Mouse (Mus musculus) gastrocnemius, postnatal 25 days (tissue): ENCODE results near the gene Nrl. TPM values are rescaled to one million over a fixed set of nuclear protein-coding genes. Genes with fewer than 3 reads are reported as not detected.

Experiments
- DNase-seq: peaks from one replicate; pipeline ENCODE4 v3.0.0; 2022
- total RNA-seq, 2 experiments: library from RNA; stranded (reverse); gene quantifications; 1 replicate in 1 of 2; 2 replicates in 1 of 2; pipeline ENCODE4 v1.2.3; 2021

The Nrl gene
- total RNA-seq, 2 experiments from 2014 or later, result not detected

GRCm38 (mm10) chr14:55527940-55528339 lies 3.2 kb upstream of the Nrl start:
- no peak for DNase-seq

GRCm38 (mm10) chr14:55526674-55527073 lies 1.9 kb upstream of the Nrl start:
- no peak for DNase-seq

DNA sequence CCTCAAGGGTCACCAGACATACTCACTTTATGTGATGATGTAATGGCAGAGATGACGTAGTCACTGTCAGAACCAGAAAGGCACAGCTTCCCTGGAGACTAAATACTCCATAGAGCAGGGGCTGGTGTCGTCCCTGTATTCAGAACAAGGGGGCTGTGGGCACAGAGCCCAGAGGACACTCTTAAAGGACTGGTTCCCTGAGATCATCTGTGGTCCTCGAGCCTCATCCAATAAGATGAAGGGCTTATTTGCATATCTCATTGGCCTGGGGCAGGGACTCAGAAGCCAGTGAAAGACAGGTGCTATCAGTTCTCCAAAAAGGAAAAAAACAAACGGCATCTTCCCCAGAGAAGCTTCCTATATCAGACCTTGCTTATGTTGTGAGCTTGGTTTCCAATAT lies 719 bp downstream of the Nrl start:
- no peak for DNase-seq

DNA sequence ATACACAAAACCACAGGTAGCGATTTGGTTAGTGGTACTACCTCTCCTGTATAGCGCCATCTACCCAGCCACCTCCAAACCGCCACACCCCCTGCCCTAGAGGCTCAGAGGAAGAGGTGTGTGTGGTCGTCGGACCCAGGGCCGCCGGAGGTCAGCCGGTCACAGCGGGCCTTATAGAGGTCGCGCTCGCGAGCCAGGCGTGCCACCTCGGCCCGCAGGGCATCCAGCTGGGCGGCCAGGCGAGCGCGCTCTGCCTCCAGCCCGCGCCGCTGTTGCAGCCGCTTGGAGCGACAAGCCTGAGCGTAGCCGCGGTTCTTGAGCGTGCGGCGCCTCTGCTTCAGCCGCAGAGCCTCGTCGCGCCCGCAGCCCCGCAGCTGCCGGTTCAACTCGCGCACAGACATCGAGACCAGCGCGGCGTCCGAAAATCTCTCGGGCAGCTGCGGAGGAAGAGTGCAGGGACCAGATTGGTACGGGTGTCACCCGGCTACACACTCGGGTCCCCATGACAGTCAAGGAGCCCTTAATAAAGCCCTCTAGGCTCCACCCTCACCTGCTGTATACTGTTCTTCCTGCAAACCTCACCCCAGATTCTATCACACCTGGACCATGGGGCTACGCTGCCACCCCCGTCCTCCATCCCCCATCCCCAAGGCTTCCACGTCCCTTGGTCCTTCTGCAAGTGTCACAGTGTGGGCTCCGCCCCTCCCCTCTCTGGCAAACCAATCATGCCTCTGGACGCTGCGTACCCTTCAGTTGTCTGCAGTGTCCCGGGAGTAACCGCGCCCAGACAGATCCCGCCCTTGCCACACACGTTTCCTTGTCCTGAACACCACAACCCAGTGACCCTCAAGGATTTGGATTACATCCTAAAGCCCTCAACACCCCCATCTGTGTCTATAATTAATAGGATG lies 4.1 kb downstream of the Nrl start:
- DNase-seq, result no peak

- no peak for DNase-seq
Observed at GRCm38 (mm10) chr14:55519604-55520003, 5.2 kb downstream of the Nrl start.

GRCm38 (mm10) chr14:55518897-55519296 lies 5.9 kb downstream of the Nrl start:
- DNase-seq, result no peak

GRCm38 (mm10) chr14:55515846-55516245 lies 8.9 kb downstream of the Nrl start:
- DNase-seq, result no peak

GRCm38 (mm10) chr14:55513927-55514326 lies 10.9 kb downstream of the Nrl start:
- DNase-seq, result no peak

- no peak for DNase-seq
Observed at GRCm38 (mm10) chr14:55511037-55511436, 13.7 kb downstream of the Nrl start.

GRCm38 (mm10) chr14:55510125-55510731 lies 14.6 kb downstream of the Nrl start, which contains the start of gene Cpne6:
Gene Cpne6 (plus strand): TSS chr14:55510445.
- no peak for DNase-seq

DNA sequence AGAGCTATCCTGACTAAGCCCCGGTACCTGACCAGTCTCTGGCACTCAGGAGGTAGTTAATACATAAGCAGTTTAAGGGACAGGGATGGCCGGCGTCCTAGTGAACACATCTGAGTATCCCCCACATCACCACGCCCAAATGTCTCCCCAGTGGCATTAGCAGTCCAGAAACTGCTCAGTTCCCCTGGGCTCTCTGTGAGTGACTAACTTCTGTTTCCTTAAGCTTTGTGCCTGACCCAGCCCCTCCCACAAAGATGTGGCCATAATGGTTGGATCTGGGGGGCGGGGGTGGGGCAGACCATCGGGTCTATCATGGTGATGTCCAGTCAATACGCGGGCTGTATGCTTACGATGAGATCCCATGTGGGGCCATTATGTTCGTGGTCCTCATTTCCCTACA lies 15.2 kb downstream of the Nrl start:
- no peak for DNase-seq

DNA sequence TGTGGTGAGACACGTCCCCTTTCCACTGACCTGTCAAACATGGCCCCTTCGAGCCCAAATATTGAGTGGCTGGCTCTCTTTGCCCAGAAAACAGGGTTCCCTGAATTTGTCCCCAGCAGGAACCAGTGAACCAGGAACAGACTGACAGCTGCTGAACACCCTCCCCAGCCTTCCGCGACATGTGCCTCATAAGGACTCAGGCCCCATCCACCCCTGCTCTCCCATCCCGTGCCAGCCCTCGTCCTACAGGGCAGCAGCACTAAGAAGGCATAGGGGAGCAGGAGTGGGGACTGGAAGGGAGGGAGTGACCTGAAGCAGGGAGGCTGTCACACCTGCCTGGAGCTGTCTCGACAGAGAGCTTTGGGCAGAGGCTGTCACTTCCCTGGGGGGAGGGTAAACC lies 17.0 kb downstream of the Nrl start:
- no peak for DNase-seq

- no peak for DNase-seq
Observed at GRCm38 (mm10) chr14:55505612-55506011, 19.2 kb downstream of the Nrl start.

- DNase-seq, result peak; percentile 75
Observed at GRCm38 (mm10) chr14:55497449-55497821, 27.3 kb downstream of the Nrl start.

GRCm38 (mm10) chr14:55496761-55497448 lies 27.9 kb downstream of the Nrl start:
- DNase-seq, result no peak

DNA sequence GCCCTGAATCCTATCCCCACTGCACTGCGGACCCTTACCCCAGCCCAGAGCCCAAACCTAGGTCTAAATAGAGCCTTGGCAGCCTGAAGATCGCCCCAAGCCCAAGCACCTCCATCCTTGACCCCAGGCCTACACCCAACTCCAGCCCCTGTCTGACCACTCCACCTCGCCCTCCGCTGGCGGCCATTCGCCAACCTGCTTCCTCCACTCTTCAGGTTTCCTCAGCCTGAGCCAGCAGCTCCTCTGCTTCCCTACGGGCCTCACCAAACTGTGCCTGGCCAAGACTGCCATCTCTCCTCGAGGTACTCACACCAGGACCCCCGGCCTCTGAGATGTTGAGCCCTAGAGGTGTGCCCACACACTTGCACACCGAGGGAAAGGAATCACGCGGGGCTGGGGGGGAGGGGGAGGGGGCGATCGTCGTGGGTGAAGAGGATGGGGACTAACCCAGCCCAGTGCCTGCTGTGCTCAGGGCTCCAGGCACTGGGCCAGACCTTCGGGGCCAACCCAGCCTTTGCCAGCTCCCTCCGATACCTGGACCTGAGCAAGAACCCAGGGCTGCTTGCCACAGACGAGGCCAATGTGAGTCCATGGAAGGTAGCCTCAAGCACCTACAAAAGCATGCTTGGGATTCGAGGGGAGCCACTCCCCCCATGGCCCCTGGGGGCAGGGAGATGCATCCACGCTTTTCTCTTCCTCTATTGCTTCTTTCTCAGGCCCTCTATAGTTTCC lies 29.1 kb downstream of the Nrl start:
- DNase-seq, result no peak

GRCm38 (mm10) chr14:55492103-55492502 lies 32.7 kb downstream of the Nrl start:
- no peak for DNase-seq

- peak; percentile 52 for DNase-seq
Observed at GRCm38 (mm10) chr14:55491291-55491833, 33.4 kb downstream of the Nrl start.

- DNase-seq, result peak; percentile 65
Observed at GRCm38 (mm10) chr14:55490361-55491201, 34.2 kb downstream of the Nrl start, which contains the start of gene Carmil3. Gene Carmil3 (plus strand): TSS chr14:55490651.

- no peak for DNase-seq
Observed at GRCm38 (mm10) chr14:55486836-55487235, 37.9 kb downstream of the Nrl start.
